Comparison of ENCODE assay signal across 17 mouse cellular contexts in the genomic region with DNA sequence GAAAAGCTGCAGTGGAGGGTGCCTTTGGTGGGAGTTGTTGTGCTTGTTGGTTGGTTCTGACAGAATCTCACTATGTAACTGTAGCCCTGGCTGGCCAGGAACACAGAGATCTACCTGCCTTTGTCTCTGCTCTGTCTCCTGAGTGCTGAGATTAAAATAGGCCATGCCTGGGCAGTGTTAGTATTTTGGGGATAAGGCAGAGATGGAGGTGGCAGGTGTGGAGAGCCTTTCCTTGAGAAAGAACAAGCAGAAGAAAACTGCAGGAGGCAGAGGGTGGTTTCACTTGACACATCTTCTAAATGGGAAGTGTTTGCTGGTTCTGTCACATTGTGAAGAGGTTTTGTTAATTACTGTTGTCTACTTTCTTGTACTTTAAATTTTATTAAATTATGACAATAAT.
"Had no signal": no experiment of that assay in that cellular context is flagged by ENCODE, and none has a peak within 500 bp of the region (broad histone marks: within the 10 kb centered on the region; RNA-seq: fewer than 3 reads in every experiment).

No protein-coding gene starts in this region.

- H3K4me2 ChIP-seq: neural tube, embryonic 12.5 days; neural tube, embryonic 13.5 days; neural tube, embryonic 15.5 days; stomach, embryonic 15.5 days had no signal

- H3K27ac ChIP-seq: neural tube, embryonic 12.5 days; neural tube, embryonic 13.5 days; neural tube, embryonic 15.5 days; stomach, embryonic 15.5 days; stomach, postnatal 0 days had no signal

- H3K9ac ChIP-seq: neural tube, embryonic 12.5 days; neural tube, embryonic 13.5 days; neural tube, embryonic 15.5 days; stomach, embryonic 15.5 days had no signal

- H3K4me3 ChIP-seq: neural tube, embryonic 12.5 days; neural tube, embryonic 13.5 days; neural tube, embryonic 15.5 days; stomach, embryonic 15.5 days had no signal

- H3K27me3 ChIP-seq: neural tube, embryonic 12.5 days; neural tube, embryonic 13.5 days; neural tube, embryonic 15.5 days; stomach, embryonic 15.5 days had no signal

- H3K36me3 ChIP-seq: neural tube, embryonic 12.5 days; neural tube, embryonic 13.5 days; neural tube, embryonic 15.5 days; stomach, embryonic 15.5 days had no signal

- H3K9me3 ChIP-seq: neural tube, embryonic 12.5 days; neural tube, embryonic 13.5 days; neural tube, embryonic 15.5 days; stomach, embryonic 15.5 days had no signal

- DNase-seq: retina, postnatal 1 day; right cerebral cortex, adult 18-20 months; right cerebral cortex, postnatal 14 days; right cerebral cortex, postnatal 25 days; right cerebral cortex, postnatal 4 days; spleen, adult 18-20 months; thymus, adult 18-20 months; thymus, adult 2 months; thymus, postnatal 14 days; thymus, postnatal 25 days; thymus, postnatal 36 days; thymus, postnatal 4 days had no signal

- H3K4me1 ChIP-seq: neural tube, embryonic 12.5 days had no signal
